Mouse (Mus musculus): Measurements from ENCODE around the gene Mrpl21. TPM values are rescaled to one million over a fixed set of nuclear protein-coding genes. Genes with fewer than 3 reads are reported as not detected.

Mrpl21 gene
- polyA plus RNA-seq, 1 experiment from 2014 or later, result 41.2 TPM

GRCm38 (mm10) chr19:3322261-3322969, 39.7 kb downstream of the Mrpl21 start, which contains the start of gene Cpt1a:
Cpt1a (plus strand) TSS chr19:3322334.
- Histone ChIP-seq H3K4me3 (ENCODE audit: inconsistent target) (peak within 1 kb of the TSS; percentile 90), H3K36me3 (ENCODE audit: inconsistent target) (no peaks in the 10 kb centered on the region), H3K79me2 (ENCODE audit: inconsistent target) (peaks cover 32% of the 10 kb centered on the region), H3K27ac (peak within 1 kb of the TSS; percentile 58)
- WGBS (ENCODE audit: missing documents), result 1% methylated on average over 26 of the region's 26 CpGs

DNA sequence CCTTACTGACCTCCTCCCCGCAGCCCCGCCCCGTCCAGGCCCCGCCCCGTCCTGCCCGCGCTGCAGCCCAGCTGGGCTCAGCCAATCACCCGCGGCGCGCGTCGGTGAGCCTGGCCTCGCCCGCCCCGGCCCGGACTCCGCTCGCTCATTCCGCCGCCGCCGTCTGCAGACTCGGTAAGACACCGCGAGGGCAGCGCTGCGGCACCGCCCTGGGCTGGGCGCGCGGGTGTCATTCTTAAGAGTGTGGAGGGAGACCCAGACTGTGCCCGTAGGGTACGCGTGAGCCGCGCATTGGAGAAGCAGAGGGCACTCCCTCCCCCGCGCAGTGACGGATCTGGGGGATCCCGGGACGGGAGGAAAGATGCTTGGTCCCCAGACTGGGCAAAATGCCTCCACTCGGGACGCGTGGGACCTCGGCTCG, 40.5 kb downstream of the Mrpl21 start:
- Histone ChIP-seq H3K36me3 (ENCODE audit: inconsistent target) (no peaks in the 10 kb centered on the region), H3K27ac (peak overlapping the region; percentile 80), H3K4me3 (ENCODE audit: inconsistent target) (peak overlapping the region; percentile 90), H3K79me2 (ENCODE audit: inconsistent target) (peaks cover 40% of the 10 kb centered on the region)
- under 1% methylated on average over 47 of the region's 47 CpGs for WGBS (ENCODE audit: missing documents)

DNA sequence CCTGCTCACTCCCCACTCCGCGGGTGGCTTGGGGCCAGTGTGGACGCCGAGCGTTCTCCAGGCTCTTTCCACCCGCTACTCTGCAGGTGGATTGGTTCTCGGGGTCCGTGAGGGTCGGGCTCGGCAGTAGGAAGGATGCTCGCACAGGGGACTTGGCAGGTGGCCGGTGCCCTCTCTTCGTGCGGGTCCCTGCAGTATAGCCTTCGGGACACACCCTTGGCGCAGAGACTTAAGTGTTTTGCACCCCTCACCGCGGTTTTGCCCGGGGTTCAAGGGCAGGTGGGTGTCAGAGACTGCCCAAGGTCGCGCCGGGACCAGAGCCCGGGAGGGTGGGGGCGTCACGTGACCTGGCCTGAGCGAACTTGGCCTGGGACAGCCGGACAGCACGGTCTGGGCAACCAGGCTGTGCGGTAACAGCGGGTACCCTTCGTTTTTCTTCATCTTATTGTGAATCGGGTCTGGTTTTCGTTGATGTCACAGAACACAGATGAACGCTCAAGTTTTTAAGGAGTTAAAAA, 41.1 kb downstream of the Mrpl21 start:
- Histone ChIP-seq H3K4me3 (ENCODE audit: inconsistent target) (peak overlapping the region; percentile 90), H3K27ac (peak overlapping the region; percentile 80), H3K79me2 (ENCODE audit: inconsistent target) (peaks cover 46% of the 10 kb centered on the region), H3K36me3 (ENCODE audit: inconsistent target) (no peaks in the 10 kb centered on the region)
- WGBS (ENCODE audit: missing documents), result 1% methylated on average over 34 of the region's 34 CpGs

- peak overlapping the region; percentile 80 for H3K27ac ChIP-seq
- peaks cover 52% of the 10 kb centered on the region for H3K79me2 ChIP-seq (ENCODE audit: inconsistent target)
- no peaks in the 10 kb centered on the region for H3K36me3 ChIP-seq (ENCODE audit: inconsistent target)
- peak overlapping the region; percentile 90 for H3K4me3 ChIP-seq (ENCODE audit: inconsistent target)
- WGBS (ENCODE audit: missing documents), result under 1% methylated on average over 16 of the region's 17 CpGs
Measured at GRCm38 (mm10) chr19:3324271-3324811, 41.6 kb downstream of the Mrpl21 start.

DNA sequence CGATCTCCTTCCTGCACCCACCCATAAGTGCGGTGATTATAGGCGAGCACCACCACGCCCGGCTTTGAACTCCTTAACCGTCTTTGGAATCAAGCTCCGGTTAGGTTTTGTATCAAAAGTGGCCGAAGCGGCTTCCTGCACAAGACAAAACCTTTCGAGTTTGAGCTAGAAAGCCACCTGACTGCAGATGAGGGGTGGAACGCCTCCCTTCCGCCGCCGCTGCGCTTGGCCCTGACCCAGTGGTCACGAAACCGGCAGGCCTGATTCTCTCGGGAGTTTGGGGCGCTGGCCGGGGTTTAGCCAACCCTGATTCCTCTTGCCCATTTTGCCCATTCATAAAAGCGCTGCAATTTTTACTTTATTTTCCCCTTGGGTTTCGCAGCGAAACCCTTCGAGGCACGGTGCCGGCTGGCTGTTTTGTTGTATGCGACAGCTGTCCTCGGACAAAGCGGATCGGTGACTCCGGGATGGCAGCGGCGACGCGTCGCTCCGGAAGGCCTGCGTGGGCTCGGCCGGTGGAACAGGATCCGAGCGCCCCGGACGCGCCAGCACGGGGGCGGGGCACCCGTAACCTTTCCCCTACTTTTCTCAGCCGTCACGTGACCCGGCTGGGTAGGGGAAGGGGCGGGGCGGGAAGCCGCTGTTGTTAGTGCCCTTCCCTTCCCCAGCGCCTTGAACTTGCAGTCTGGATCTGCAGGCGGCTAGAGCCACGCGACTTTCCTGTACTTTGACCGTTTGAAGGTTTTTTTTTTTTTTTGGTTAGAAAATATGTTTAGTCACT, 42.4 kb downstream of the Mrpl21 start:
- Histone ChIP-seq H3K36me3 (ENCODE audit: inconsistent target) (no peaks in the 10 kb centered on the region), H3K79me2 (ENCODE audit: inconsistent target) (peaks cover 59% of the 10 kb centered on the region), H3K27ac (peak overlapping the region; percentile 80), H3K4me3 (ENCODE audit: inconsistent target) (peak overlapping the region; percentile 90)
- under 1% methylated on average over 59 of the region's 59 CpGs for WGBS (ENCODE audit: missing documents)

DNA sequence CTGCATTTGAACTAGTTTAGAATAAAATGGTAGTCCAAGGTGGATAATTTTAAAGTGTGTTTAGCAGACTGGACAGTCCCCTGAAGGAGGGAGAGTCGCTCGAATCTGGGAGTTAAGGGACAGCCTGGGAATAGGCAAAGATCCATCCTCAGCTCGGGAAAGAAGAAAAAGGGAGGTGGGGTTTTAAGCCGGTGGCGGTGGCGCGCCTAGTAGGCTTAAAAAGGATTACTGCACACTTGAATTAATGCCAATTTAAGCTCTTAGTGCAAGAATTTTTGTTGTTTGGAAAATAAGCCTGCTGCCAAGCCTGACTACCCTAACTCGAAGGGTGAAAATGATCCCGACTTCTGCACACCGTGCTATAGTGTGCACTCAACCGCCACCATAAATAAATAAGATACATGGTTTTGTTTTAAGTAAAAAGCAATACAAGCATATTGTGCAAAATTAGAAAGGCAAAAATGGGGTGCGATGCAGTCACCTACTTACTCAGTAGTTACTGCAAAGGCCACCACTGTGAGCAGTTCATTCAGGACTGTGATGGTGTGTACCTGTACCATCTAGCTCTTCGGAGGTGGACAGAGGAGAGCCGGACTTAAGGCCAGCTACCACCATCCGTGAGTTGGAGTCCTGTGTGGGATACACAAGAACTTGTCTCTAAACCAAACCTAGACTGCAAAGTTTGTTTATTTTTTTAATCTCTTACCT, 43.2 kb downstream of the Mrpl21 start:
- 36% methylated on average over 15 of the region's 15 CpGs for WGBS (ENCODE audit: missing documents)
- H3K79me2 ChIP-seq (ENCODE audit: inconsistent target), result peaks cover 68% of the 10 kb centered on the region
- peak overlapping the region; percentile 24 for H3K4me3 ChIP-seq (ENCODE audit: inconsistent target)
- H3K36me3 ChIP-seq (ENCODE audit: inconsistent target), result no peaks in the 10 kb centered on the region
- H3K27ac ChIP-seq, result peak overlapping the region; percentile 78

- peaks cover 74% of the 10 kb centered on the region for H3K79me2 ChIP-seq (ENCODE audit: inconsistent target)
- 85% methylated on average over 12 of the region's 12 CpGs for WGBS (ENCODE audit: missing documents)
- no peak overlapping the region for H3K27ac ChIP-seq
- no peaks in the 10 kb centered on the region for H3K36me3 ChIP-seq (ENCODE audit: inconsistent target)
- no peak overlapping the region for H3K4me3 ChIP-seq (ENCODE audit: inconsistent target)
Measured at GRCm38 (mm10) chr19:3326479-3327047, 43.9 kb downstream of the Mrpl21 start.

GRCm38 (mm10) chr19:3333247-3333646, 50.5 kb downstream of the Mrpl21 start:
- H3K36me3 ChIP-seq (ENCODE audit: inconsistent target), result no peaks in the 10 kb centered on the region
- H3K27ac ChIP-seq, result no peak overlapping the region
- H3K79me2 ChIP-seq (ENCODE audit: inconsistent target), result peaks cover 100% of the 10 kb centered on the region
- H3K4me3 ChIP-seq (ENCODE audit: inconsistent target), result no peak overlapping the region
- 54% methylated on average over 6 of the region's 6 CpGs for WGBS (ENCODE audit: missing documents)

GRCm38 (mm10) chr19:3333694-3334515, 51.2 kb downstream of the Mrpl21 start:
- WGBS (ENCODE audit: missing documents), result 69% methylated on average over 17 of the region's 17 CpGs
- H3K36me3 ChIP-seq (ENCODE audit: inconsistent target), result no peaks in the 10 kb centered on the region
- H3K79me2 ChIP-seq (ENCODE audit: inconsistent target), result peaks cover 100% of the 10 kb centered on the region
- no peak overlapping the region for H3K4me3 ChIP-seq (ENCODE audit: inconsistent target)
- no peak overlapping the region for H3K27ac ChIP-seq

DNA sequence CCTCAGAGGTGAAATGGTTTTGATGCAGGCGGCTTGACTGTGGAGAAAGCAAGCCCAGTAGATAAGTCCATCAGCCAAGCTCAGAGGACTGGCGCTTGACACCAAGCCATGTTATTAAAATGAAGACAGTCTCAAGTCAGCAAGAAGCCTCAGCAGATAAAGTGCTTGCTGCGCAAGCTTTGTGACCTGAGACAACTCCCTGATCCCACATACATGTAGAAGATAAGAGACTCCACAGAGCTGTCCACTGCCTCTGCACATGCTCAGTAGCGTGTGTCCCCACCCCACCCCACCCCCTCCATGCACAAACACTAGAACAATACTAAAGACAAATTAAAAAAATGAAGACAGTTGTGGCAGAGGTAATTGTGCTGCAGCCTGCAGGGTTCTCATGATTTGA, 51.8 kb downstream of the Mrpl21 start:
- no peak overlapping the region for H3K4me3 ChIP-seq (ENCODE audit: inconsistent target)
- no peak overlapping the region for H3K27ac ChIP-seq
- WGBS (ENCODE audit: missing documents), result 87% methylated on average over 4 of the region's 4 CpGs

GRCm38 (mm10) chr19:3335917-3336316, 53.2 kb downstream of the Mrpl21 start:
- Histone ChIP-seq H3K27ac (no peak overlapping the region), H3K36me3 (ENCODE audit: inconsistent target) (no peaks in the 10 kb centered on the region), H3K4me3 (ENCODE audit: inconsistent target) (no peak overlapping the region), H3K79me2 (ENCODE audit: inconsistent target) (peaks cover 100% of the 10 kb centered on the region)
- 75% methylated on average over 1 of the region's 1 CpGs for WGBS (ENCODE audit: missing documents)

More for the DNA sequence above, 51.8 kb downstream of the Mrpl21 start:
- H3K36me3 ChIP-seq (ENCODE audit: inconsistent target), result no peaks in the 10 kb centered on the region
- H3K79me2 ChIP-seq (ENCODE audit: inconsistent target), result peaks cover 100% of the 10 kb centered on the region

GRCm38 (mm10) chr19:3336485-3337255, 54.0 kb downstream of the Mrpl21 start:
- Histone ChIP-seq H3K36me3 (ENCODE audit: inconsistent target) (no peaks in the 10 kb centered on the region), H3K4me3 (ENCODE audit: inconsistent target) (no peak overlapping the region), H3K79me2 (ENCODE audit: inconsistent target) (peaks cover 100% of the 10 kb centered on the region), H3K27ac (no peak overlapping the region)
- WGBS (ENCODE audit: missing documents), result 67% methylated on average over 8 of the region's 8 CpGs

- Histone ChIP-seq H3K36me3 (ENCODE audit: inconsistent target) (no peaks in the 10 kb centered on the region), H3K27ac (no peak overlapping the region), H3K79me2 (ENCODE audit: inconsistent target) (peaks cover 100% of the 10 kb centered on the region), H3K4me3 (ENCODE audit: inconsistent target) (no peak overlapping the region)
- 54% methylated on average over 7 of the region's 8 CpGs for WGBS (ENCODE audit: missing documents)
Measured at GRCm38 (mm10) chr19:3339187-3339586, 56.5 kb downstream of the Mrpl21 start.
